8 mouse cellular contexts compared by ENCODE assay signal in genomic region chr5:131647683-131648119, GRCm38 (mm10).
DNase-seq lines count a peak whose midpoint lies in the region; ATAC-seq and TF ChIP-seq lines count a peak whose summit lies in the region.

No protein-coding gene starts in this region.

- no peak overlapping the region for H3K9ac ChIP-seq in hindbrain, embryonic 16.5 days (ENCODE audit: low read depth, low read length)

- H3K36me3 ChIP-seq in hindbrain, embryonic 16.5 days (ENCODE audit: control insufficient read depth, insufficient read depth, low read length): no peaks in the 10 kb centered on the region

- H3K4me1 ChIP-seq in hindbrain, embryonic 16.5 days (ENCODE audit: control insufficient read depth, insufficient read depth, low read depth, low read length): peaks cover 48% of the 10 kb centered on the region

- TF ChIP-seq CTCF in left cerebral cortex, adult 2 months (IDR thresholded peaks at IDR 0.05): no peak

- no peaks in the 10 kb centered on the region for H3K27me3 ChIP-seq in hindbrain, embryonic 16.5 days (replicated peaks; ENCODE audit: control insufficient read depth, insufficient read depth, low read length)

- no peaks in the 10 kb centered on the region for H3K9me3 ChIP-seq in hindbrain, embryonic 16.5 days (ENCODE audit: control insufficient read depth, low read length)

- no peak for ATAC-seq in hindbrain, embryonic 16.5 days

- no peak overlapping the region for H3K4me3 ChIP-seq in hindbrain, embryonic 16.5 days (ENCODE audit: low read length)
- H3K4me3 ChIP-seq in left cerebral cortex, adult 2 months: no peak overlapping the region

- H3K27ac ChIP-seq in hindbrain, embryonic 16.5 days (ENCODE audit: low read depth, low read length): peak overlapping the region; percentile 52; the same call in 1 of the 2 replicates
- H3K27ac ChIP-seq in left cerebral cortex, adult 2 months: no peak overlapping the region

- WGBS in hindbrain, embryonic 16.5 days: 16% methylated on average over 4 of the region's 4 CpGs

- H3K4me2 ChIP-seq in hindbrain, embryonic 16.5 days (ENCODE audit: low read length): no peak overlapping the region

- peak; percentile 48 for DNase-seq in adrenal gland, adult 8-10 months
- no peak for DNase-seq in adrenal gland, postnatal 4 days (ENCODE audit: low spot score in 2 of 2)
- DNase-seq in adrenal gland, postnatal 36 days: peak; percentile 26 to 42
- DNase-seq in gastrocnemius, postnatal 36 days: peak; percentile 13 to 33
- peak; percentile 55 for DNase-seq in lung, postnatal 36 days
- no peak for DNase-seq in layer of hippocampus, adult 9-10 months (ENCODE audit: low spot score)
- DNase-seq in left cerebral cortex, adult 2 months (ENCODE audit: extremely low spot score in 1 of 2, low spot score in 2 of 2): no peak

- intact Hi-C loops in gastrocnemius, postnatal 36 days (cut with DNase I): no loop called here
- intact Hi-C loops in left cerebral cortex, adult 2 months (cut with DNase I): no loop called here

Comparison
In these comparisons a context has a peak if more than half of its experiments do, and no peak if none do; other contexts are left out.
1. DNase-seq: peak in adrenal gland, adult 8-10 months (single experiment), adrenal gland, postnatal 36 days (2 of 2), gastrocnemius, postnatal 36 days (2 of 2) and lung, postnatal 36 days (single experiment); none in adrenal gland, postnatal 4 days (0 of 2), layer of hippocampus, adult 9-10 months (single experiment) and left cerebral cortex, adult 2 months (0 of 2).